Mouse (Mus musculus) E14TG2a.4 (cell line): ENCODE results near the gene Wwc1.
A peak's percentile ranks its signal among the peaks of the same experiment; 100 is the strongest.
"Not testable (repeated sequence)": the region's sequence is repeated elsewhere in the genome, so short reads cannot be mapped to it uniquely, and the experiment has no call there.

ENCODE experiments used
- H3K27me3 ChIP-seq: 2 replicates; pipeline ENCODE4 v1.6.1; 2014; ENCODE audit warnings: low read length, control low read depth; ENCODE audit not compliant: insufficient read depth
- H3K36me3 ChIP-seq: 2 replicates; pipeline ENCODE4 v1.6.1; 2014; ENCODE audit warnings: low read length, control low read depth; ENCODE audit not compliant: insufficient read depth
- H3K4me1 ChIP-seq: replicated peaks from 2 replicates; pipeline ENCODE4 v1.6.1; 2014; ENCODE audit warnings: low read depth, low read length, control low read depth
- H3K4me3 ChIP-seq: replicated peaks from 2 replicates; pipeline ENCODE4 v1.5.1; 2014; ENCODE audit warnings: mild to moderate bottlenecking, low read length
- H3K9me3 ChIP-seq: 2 replicates; pipeline ENCODE4 v1.6.1; 2014; ENCODE audit warnings: low read length, control low read depth
- CTCF ChIP-seq: conservative IDR thresholded peaks from 2 replicates; pipeline ENCODE4 v1.5.1; 2014; ENCODE audit warnings: low read length
- NANOG ChIP-seq: IDR thresholded peaks from 2 replicates; pipeline ENCODE4 v1.6.1; 2014; ENCODE audit warnings: borderline replicate concordance, low read length, mixed read lengths
- POU5F1 ChIP-seq: IDR thresholded peaks from 2 replicates; pipeline ENCODE4 v1.6.1; 2014; ENCODE audit warnings: low read length, borderline replicate concordance

The Wwc1 gene

DNA sequence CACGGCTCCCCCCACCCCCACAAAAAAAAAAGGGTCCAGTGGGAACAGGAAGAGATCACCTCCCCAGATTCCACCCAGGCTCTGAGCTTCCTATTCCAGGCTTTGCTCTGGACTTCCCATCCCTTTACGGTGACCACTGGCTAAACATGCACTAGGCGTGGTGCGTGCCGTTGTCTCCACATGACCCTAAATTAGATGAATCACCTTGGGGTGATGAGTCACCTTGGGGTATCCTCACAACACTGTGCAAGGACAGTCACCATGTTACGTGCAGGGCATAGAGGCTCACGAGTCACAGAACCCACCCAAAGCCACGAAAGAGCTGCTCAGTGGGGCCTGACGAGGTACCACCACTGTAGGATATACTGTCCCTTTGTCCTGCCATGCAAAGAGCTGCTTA lies 136.0 kb downstream of the Wwc1 start:
- peaks cover 46% of the 10 kb centered on the region for H3K36me3 ChIP-seq
- peaks cover 47% of the 10 kb centered on the region for H3K4me1 ChIP-seq
- 0 out of 2 replicates have a peak overlapping the region, but pooled peaks have one; percentile 0 for H3K4me3 ChIP-seq
- TF ChIP-seq NANOG (no peak), POU5F1 (no peak), CTCF (no peak)
- no peaks in the 10 kb centered on the region for H3K9me3 ChIP-seq
- no peaks in the 10 kb centered on the region for H3K27me3 ChIP-seq

DNA sequence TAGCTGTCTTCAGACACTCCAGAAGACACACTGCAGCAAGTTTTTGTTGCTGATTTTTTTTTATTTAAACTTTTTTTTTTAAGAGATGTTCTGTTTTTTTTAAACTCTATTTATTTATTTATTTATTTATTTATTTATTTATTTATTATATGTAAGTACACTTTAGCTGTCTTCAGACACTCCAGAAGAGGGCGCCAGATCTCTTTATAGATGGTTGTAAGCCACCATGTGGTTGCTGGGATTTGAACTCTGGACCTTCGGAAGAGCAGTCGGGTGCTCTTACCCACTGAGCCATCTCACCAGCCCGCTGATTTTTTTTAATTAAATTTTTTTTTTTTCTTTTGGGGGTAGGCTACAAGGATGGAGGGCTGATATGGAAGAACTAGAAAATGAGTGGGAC lies 137.8 kb downstream of the Wwc1 start:
- not testable (repeated sequence) for H3K9me3 ChIP-seq, H3K27me3 ChIP-seq, H3K4me3 ChIP-seq
- Histone ChIP-seq H3K4me1 (peaks cover 65% of the 10 kb centered on the region), H3K36me3 (peaks cover 43% of the 10 kb centered on the region)
- 0 out of 2 replicates have a peak, but pooled peaks have one; percentile 8 for TF ChIP-seq CTCF

DNA sequence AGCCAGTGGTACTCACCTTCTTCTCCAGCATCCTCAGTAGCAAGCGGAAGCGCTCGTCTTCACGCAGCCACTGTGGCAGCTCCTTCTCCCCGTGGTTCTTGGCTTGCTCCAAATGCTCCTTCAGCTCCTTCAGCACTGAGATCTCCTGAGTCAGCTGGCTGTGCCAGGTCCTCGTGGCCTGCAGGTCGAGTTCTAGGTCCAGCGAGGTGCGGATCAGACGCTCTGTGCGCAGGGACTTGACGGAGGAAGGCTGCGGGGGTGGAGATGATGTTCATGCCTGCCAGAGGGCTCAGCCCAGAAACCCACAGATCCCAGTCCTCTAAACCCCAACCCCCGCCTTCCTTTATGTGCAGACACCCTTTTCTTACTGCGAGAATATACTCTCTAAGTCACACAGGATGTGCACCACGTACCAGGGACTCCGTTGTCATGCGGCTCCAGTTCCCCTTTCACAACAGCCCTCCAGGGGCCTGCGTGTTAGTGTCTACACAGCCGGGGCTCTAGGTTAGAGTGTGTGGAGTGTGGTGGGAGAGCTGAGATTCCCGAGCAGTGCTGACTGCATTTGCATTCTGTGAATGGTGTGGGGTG lies 138.5 kb downstream of the Wwc1 start:
- Histone ChIP-seq H3K4me1 (peaks cover 69% of the 10 kb centered on the region), H3K36me3 (peaks cover 43% of the 10 kb centered on the region)
- TF ChIP-seq POU5F1 (no peak), CTCF (no peak), NANOG (no peak)

DNA sequence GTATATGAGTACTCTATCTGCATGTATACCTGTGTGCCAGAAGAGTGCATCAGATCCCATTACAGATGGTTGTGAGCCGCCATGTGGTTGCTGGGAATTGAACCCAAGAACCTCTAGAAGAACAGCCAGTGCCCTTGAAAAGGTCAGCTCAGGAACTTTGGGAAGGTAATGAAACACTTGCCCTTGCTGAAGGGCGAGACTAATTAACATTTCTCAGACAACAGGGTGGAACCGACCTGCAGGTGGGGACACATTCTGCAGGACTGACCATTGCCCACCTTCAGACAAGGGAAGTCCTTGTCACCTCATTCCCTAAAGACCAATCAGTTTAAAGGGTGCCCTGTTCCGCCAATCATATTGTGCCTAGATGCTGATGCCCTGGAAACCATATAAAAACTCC lies 139.5 kb downstream of the Wwc1 start:
- Histone ChIP-seq H3K36me3 (peaks cover 38% of the 10 kb centered on the region), H3K4me3 (peak overlapping the region; percentile 79), H3K4me1 (peaks cover 69% of the 10 kb centered on the region)
- H3K9me3 ChIP-seq, H3K27me3 ChIP-seq: not testable (repeated sequence)

More for the DNA sequence above, 138.5 kb downstream of the Wwc1 start:
- H3K4me3 ChIP-seq = peak overlapping the region; percentile 79
- no peaks in the 10 kb centered on the region for H3K27me3 ChIP-seq
- no peaks in the 10 kb centered on the region for H3K9me3 ChIP-seq

DNA sequence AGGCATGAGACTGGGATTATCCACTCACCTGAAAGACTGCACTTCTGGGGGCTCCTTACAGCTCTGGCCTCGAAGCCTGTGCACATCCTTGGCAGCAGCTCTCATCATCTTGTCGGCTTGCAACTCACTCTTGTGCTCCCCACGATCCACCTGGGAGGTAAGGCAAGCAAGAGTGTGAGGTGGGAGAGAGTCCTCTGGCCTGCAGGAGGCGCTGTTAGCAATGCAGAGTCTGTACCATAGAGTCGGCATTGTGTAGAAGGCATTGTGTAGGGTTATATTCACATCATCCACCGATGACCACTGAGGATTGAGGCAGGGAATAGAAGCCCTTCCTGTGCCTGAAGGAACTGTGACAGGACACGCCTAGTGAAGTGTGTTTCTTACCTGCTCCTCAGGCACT lies 140.0 kb downstream of the Wwc1 start:
- Histone ChIP-seq H3K9me3 (no peaks in the 10 kb centered on the region), H3K36me3 (peaks cover 38% of the 10 kb centered on the region), H3K4me3 (peak overlapping the region; percentile 79), H3K4me1 (peaks cover 71% of the 10 kb centered on the region), H3K27me3 (no peaks in the 10 kb centered on the region)
- TF ChIP-seq NANOG = no peak
- TF ChIP-seq POU5F1 = no peak
- peak; percentile 90 for TF ChIP-seq CTCF

DNA sequence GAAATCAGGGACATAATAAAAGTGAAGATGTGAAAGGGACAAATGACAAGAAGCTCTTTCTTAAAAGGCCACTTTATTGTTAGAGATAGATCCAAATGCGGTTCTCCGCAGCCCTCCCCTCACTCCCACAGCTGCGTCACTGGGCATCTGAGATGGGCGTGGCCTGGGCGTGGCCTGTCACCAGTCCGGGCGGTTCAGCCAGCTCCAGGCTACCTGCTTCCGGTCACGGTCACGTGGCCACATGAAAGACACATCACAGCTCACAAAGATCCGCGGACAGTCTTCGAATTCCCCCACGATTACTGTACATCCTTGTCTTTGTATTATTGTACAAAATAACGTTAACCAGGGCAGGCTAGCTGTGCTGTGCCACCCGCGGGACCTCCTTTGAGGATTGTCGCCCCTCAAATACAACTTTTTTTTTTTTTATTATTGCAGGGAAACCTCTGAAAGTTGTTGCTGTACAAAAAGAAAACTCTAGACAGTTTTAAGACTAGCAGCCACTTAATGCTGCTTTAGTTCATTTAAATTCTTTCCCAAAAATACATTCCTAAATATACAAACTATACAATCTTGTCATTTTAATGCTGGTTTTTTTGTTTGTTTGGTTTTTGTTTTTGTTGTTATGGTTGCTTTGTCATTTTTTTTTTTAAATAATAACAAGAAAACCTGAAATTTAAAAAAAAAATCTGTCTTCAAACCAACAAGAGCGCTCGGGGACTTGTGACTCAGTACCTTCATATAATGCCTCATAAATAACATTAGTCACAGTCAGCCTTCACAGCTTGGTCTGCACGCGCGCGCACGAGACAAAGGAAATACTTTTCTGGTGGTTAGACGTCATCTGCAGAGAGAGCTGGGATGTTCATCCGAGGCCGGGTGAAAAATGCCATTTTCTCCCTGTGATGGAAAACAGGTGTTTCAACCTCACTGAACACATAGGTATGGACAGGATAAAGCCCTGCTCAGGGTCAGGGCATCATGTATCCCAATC lies 141.7 kb downstream of the Wwc1 start:
- H3K27me3 ChIP-seq = no peaks in the 10 kb centered on the region
- peak overlapping the region; percentile 79 for H3K4me3 ChIP-seq
- TF ChIP-seq POU5F1 (no peak), NANOG (no peak), CTCF (no peak)
- no peaks in the 10 kb centered on the region for H3K9me3 ChIP-seq
- H3K4me1 ChIP-seq = peaks cover 63% of the 10 kb centered on the region
- peaks cover 37% of the 10 kb centered on the region for H3K36me3 ChIP-seq

DNA sequence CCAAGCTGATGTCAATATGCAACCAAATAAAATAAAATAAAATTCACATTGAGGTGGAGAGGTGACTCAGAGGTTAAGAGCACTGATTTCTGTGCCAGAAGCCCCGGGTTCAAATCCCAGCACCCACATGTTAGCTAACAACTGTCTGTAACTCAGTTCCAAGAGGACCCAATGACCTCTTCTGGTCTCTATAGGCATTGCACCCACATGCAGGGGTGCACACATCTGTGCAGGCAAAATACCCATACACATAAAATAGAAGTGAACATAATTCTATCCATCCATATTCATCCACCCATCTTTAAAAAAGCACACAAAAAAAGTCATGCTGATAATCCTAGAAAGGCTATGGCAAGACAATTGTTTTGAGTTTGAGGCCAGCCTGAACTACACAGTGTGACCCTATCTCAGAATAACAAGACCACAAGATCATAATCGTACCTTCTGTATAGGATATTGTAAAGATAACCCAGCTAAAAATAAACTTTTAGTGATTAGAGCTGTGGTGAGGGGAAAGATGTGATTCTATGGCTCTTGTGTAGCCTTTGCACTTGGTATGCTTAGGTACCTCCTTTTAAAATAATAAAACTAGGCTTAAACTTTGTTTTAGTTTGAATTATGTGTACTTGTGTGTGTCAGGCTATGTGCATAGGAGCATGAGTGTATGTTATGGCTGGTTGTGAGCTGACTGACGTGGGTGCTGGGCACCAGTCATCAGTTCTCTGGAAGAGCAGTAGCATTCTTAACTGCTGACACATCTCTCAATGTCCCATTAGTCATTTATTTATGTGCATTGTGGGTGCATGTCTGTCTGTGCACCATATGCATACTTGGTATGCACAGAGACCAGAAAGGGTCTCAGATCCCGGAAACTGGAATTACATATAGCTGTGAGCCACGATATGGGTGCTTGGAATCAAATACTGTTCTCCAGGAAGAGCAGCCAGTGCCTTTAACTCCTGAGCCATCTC lies 142.9 kb downstream of the Wwc1 start:
- H3K4me3 ChIP-seq = peak overlapping the region; percentile 57; the same call in 1 of the 2 replicates
- no peaks in the 10 kb centered on the region for H3K9me3 ChIP-seq
- H3K36me3 ChIP-seq = peaks cover 42% of the 10 kb centered on the region
- TF ChIP-seq CTCF (peak; percentile 36), NANOG (no peak)
- H3K4me1 ChIP-seq = peaks cover 69% of the 10 kb centered on the region
- H3K27me3 ChIP-seq = no peaks in the 10 kb centered on the region

DNA sequence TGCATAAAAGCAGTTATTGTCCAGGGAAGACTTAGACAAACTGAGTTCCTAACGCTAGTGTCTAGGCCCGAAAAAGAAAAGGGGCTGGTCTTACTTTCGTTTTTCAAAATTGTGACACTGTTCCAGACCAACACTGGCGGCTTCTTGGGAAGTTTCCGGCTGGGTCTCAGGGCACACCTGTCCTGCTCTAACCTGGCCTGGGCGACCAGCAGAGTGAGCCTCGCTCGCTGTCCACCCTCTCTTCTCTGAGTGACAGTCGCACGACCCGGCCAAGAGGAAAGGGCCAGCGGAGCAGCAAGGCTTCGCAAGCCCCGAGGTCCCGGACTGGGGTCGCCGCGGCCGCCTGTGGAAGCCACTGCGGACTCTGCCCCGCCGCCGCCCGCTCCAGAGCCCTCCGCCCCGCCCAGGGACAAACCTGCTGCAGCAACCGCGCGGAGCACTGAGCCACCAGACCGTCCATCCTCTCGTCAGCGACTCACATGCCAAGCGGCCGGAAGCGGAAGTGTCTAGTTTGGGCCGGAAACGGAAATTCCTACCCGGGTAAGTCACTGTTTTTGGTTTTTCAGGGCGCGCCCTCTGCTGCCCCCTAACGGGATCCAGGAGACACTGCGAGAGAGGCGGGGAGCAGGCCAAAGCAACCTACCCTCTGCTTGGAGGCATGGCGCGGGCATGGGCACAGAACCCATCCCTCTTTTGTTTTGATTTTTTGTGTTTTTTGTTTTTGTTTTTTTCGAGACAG lies 146.1 kb downstream of the Wwc1 start, which contains the start of gene Rars:
Gene Rars (minus strand): TSS at position 485 of the 739 bp plus-strand sequence.
- no peaks in the 10 kb centered on the region for H3K27me3 ChIP-seq
- TF ChIP-seq POU5F1 (no peak), CTCF (peak; percentile 95)
- H3K36me3 ChIP-seq = peaks cover 64% of the 10 kb centered on the region
- H3K4me3 ChIP-seq = peak within 1 kb of the TSS; percentile 99
- no peaks in the 10 kb centered on the region for H3K9me3 ChIP-seq
- H3K4me1 ChIP-seq = peaks cover 67% of the 10 kb centered on the region
